Mouse (Mus musculus) kidney, adult 18-20 months (tissue): ENCODE data around the gene Rpp21.

Experiments used
- DNase-seq: peaks from one replicate; pipeline ENCODE4 v3.0.0; 2021

Rpp21 gene

GRCm38 (mm10) chr17:36257969-36258368, at the start of gene Rpp21:
Gene Rpp21 (minus strand): TSS chr17:36258069.
- no peak for DNase-seq

DNA sequence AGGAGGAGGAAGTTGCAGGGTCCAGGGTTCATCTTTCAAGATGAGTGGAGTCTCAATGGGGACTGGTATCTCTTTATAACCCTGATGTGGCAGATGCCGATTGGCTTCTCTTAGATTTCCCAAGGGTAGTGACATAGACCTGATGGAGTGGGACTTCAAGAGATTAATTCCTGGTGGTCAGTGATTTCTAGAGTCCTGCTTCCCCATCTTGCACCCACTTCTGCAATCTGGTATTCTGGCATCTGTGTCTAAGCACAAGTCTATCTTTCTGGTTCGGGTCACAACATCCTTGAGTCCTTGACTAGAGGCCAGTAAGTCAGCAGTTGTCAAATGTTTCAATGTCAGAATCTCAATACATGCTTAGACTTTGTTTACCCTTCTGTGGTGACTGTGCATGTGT, 28.5 kb upstream of the Rpp21 start, which contains the start of gene H2-M10.2:
Gene H2-M10.2 (minus strand): TSS at position 101 of the 400 bp plus-strand sequence.
- DNase-seq, result no peak

GRCm38 (mm10) chr17:36281521-36282245, 23.8 kb upstream of the Rpp21 start:
- DNase-seq, result no peak

GRCm38 (mm10) chr17:36274776-36275175, 16.9 kb upstream of the Rpp21 start:
- no peak for DNase-seq

DNA sequence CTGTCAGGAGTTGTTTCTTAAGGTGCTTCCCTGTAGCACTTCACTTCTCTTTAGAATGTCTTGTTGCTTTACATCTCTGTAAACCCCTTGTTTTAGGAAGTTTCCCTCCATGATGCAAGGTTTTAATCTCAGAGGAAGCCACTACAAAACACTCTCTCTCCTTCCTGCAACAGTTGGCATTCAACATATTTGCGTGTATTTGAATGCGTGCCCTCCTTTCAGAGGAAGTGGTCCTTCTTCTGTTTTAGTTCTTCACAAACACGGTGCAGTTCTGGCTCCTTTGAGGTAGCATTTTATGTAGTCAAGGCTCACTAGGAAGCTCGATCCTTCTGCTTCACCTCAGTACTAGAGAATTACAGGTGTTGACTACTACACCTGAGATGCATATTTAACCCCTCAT, 15.9 kb upstream of the Rpp21 start:
- DNase-seq, result no peak

GRCm38 (mm10) chr17:36272643-36273366, 14.9 kb upstream of the Rpp21 start:
- DNase-seq, result no peak

DNA sequence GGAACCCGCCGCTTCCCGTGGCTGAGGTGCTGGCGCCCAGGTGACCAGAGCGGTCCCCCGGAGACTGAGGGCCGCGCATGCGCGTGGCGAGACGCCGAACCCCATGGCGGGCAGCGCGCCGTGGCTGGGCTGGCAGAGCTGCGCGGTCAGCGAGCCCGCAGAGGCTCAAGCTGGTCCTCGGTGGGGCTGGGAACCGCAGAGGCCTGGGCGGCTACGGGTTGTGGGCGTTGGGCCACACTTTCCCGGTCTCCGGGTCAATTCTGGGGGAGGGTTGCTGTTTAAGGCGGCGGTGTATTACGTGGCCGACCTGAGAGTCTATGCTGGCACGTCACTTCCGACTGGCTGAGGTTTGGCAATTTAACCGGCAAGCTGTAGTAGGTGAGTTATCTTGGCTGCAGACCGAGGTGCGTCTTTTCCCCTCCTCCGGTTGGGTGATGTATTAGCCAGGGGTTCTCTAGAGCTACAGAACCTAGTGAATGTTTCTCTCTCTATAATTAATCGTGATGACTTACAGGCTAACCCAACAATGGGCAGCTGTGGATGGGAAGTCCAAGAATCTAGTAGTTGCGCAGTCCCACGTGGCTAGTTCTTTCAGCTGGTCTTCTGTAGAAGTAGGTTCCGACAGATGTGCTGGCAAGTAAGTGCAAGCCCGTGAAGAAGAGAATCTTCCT, 13.9 kb upstream of the Rpp21 start, which contains the start of gene Trim39:
Gene Trim39 (minus strand): TSS at position 662 of the 671 bp plus-strand sequence.
- DNase-seq, result peak; percentile 93

- peak; percentile 96 for DNase-seq
Measured at GRCm38 (mm10) chr17:36270956-36271585, 13.2 kb upstream of the Rpp21 start.

- DNase-seq, result no peak
Measured at GRCm38 (mm10) chr17:36265834-36266233, 8.0 kb upstream of the Rpp21 start.

DNA sequence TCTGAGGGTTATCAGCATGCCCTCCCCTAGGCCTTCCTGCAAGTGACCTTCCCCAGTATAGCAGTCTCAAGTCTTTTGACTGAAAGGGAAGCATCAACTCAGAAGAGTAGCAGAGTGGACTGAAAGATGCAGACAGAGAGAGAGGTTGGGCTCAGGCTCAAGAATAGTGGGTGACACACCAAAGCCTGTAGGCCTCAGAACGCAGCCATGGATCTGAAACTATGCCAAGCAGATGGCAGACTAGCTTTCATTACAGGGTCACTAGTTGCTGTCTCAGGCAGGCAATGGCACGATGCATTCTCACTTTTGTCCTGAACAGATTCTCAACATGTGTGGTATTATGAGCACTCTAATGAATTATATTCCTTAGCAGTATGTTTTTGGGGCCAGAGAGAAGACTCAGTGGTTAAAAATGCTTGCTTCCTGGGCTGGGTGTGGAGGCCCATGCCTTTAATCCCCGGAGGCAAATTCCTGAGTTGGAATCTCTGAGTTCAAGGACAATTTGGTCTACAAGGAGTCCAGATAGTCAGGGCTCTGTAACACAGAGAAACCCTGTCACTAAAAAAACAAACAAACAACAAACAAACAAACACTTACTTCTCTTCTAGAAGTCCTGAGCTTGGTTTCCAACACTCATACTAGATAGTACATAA, 6.5 kb upstream of the Rpp21 start:
- no peak for DNase-seq

DNA sequence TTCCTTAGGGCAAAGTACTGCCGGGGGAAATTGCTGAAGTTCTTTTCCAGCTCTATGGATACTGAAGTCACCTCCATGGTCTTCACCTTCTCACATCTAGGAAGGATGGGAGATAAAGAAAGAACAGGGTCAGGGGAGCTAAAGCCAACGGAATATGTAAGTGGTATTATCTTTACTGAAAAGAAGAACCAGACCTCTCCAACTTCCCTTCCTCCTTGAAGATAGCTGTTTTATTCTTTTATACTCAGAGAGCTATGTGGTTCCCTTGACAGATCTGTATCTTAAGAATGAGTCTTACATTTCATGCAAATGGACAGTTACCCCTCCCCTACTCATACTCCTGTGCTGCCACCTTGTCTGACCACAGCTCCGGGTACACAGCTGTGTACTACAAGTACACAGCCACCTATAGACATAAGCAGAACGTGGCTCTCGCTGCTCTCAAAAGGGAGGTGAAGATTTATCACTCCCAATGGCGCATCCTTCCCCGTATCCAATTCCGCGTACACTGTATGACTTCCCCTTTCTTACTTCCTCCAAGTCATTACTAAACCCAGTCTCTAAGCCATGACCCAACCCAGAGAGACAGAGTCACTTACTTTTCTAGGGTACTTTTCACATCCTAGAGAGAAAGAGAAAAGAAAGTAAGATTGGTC, 3.8 kb upstream of the Rpp21 start:
- no peak for DNase-seq

DNA sequence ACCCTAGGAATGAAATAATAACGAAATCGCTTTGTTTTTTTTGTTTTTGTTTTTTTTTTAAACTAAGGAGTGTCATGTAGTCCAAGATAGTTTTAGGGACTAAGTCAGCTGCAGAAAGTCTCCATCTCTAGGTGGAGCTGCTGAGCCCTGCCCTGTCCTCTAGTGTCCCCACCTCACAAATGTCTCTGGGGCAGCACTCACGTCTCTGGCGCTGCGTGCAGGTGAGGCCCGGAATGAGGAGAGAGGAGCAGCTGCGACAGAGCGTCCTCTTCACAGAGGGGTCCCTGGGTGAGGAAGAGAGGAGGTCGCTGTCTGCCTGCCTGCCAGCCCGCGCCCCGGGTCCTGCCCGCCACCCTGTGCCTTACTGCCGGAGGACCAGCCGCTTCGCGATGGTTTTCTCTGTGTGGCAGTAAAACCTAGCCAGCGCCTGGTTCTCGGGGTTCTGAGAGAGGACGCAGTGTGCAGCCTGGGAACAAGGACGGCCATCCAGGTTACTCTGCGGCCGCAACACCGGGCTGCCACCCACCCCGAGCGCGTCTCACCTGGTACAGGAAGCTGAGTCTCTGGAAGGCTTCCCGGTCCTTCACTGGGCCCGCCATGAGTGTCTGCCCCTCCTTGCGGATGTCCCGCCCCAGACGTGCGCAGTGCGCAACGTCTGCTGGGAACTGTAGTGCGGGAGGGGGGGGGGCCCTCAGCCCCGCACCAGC, 475 bp downstream of the Rpp21 start:
- peak; percentile 89 for DNase-seq

DNA sequence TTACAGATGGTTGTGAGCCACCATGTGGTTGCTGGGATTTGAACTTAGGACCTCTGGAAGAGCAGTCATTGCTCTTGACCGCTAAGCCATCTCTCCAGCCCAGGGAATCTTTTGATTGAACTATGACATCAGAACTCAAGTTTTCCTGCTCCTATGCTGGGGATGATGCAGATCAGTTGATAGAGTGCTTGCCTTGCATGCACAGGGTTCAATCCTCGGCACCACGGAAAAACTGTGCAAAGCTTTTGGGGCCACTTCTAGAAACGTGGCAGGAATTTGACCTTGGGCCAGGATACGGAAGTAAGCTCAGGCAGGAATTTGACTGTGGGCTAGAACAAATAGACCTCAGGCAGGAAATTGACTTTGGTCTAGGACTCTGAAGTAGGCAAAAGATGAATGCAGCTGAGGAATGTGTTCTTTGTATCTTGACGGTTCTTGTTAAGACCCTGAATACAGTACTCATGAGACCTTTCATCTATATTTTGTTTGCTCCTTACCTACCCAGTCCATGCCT, 4.7 kb downstream of the Rpp21 start:
- DNase-seq, result no peak

DNA sequence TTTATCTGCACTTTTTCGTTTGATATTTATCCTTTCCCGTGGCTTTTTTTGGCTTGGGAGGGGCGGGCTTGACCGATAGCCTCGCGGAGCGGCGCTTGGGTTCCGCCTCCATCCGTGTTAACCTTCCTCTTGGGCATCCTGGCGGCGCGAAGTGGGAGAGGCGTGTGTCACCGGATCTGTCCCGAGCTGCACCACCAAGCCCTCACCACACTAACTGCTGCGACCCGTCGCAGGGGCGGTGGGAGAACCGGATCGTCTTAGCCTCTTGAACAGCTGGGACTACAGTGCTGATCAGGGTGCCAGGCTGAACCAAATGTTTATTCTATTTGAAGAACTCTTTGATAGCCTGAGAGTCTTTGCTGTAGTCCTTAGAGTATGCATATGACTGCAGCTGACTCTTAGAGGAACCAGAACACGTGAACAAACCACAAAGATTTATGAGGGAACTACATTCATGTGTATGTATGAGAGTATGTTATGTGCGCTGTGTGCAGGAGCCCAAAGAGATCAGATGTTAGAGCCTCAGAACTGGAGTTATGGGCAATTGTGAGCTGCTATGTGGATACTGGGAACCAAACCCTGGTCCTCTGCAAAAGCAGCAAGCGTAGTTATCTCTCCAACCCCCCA, 5.5 kb downstream of the Rpp21 start:
- peak; percentile 34 for DNase-seq

- DNase-seq, result no peak
Measured at GRCm38 (mm10) chr17:36248886-36249285, 9.0 kb downstream of the Rpp21 start.

GRCm38 (mm10) chr17:36245741-36246140, 12.1 kb downstream of the Rpp21 start:
- DNase-seq, result no peak

- no peak for DNase-seq
Measured at GRCm38 (mm10) chr17:36244031-36244430, 13.8 kb downstream of the Rpp21 start.

GRCm38 (mm10) chr17:36240637-36241213, 17.1 kb downstream of the Rpp21 start:
- no peak for DNase-seq

- DNase-seq, result no peak
Measured at GRCm38 (mm10) chr17:36237321-36237921, 20.4 kb downstream of the Rpp21 start.

- peak; percentile 40 for DNase-seq
Measured at GRCm38 (mm10) chr17:36235300-36235699, 22.6 kb downstream of the Rpp21 start.
